Mouse (Mus musculus) midbrain, embryonic 15.5 days (tissue): ENCODE data around the gene Cnppd1. TPM values are rescaled to one million over a fixed set of nuclear protein-coding genes. Genes with fewer than 3 reads are reported as not detected.
A peak's percentile ranks its signal among the peaks of the same experiment; 100 is the strongest.

Experiments
- ATAC-seq: fragments of 200-750 bp; cut with Nextera tagmentation; replicated peaks from 2 replicates; pipeline ENCODE4 v1.8.0; 2017; ENCODE audit warnings: moderate TSS enrichment
- H3K27ac ChIP-seq: fragments of 300-500 bp; sonication (generic); 2 replicates; pipeline ENCODE4 v1.5.1; 2015; ENCODE audit warnings: mild to moderate bottlenecking, inconsistent platforms
- H3K27me3 ChIP-seq: fragments of 300-500 bp; sonication (generic); replicated peaks from 2 replicates; pipeline ENCODE4 v1.6.1; 2015; ENCODE audit warnings: inconsistent platforms
- H3K36me3 ChIP-seq: fragments of 300-500 bp; sonication (generic); replicated peaks from 2 replicates; pipeline ENCODE4 v1.6.1; 2015; ENCODE audit warnings: inconsistent platforms
- H3K4me1 ChIP-seq: fragments of 300-500 bp; sonication (generic); 2 replicates; pipeline ENCODE4 v1.6.1; 2015; ENCODE audit warnings: inconsistent platforms
- H3K4me2 ChIP-seq: fragments of 300-500 bp; sonication (generic); 2 replicates; pipeline ENCODE4 v1.6.1; 2015; ENCODE audit warnings: inconsistent platforms, mild to moderate bottlenecking, moderate library complexity
- H3K4me3 ChIP-seq: fragments of 300-500 bp; sonication (generic); 2 replicates; pipeline ENCODE4 v1.5.1; 2015; ENCODE audit warnings: mild to moderate bottlenecking, inconsistent platforms
- H3K9ac ChIP-seq: fragments of 300-500 bp; sonication (generic); 2 replicates; pipeline ENCODE4 v1.6.1; 2015; ENCODE audit warnings: mild to moderate bottlenecking, inconsistent platforms
- H3K9me3 ChIP-seq: fragments of 300-500 bp; sonication (generic); 2 replicates; pipeline ENCODE4 v1.6.1; 2016; ENCODE audit warnings: inconsistent platforms
- WGBS: fragments of 180-500 bp; shearing (Covaris S2); methylation state at CpG from one replicate; pipeline ENCODE4 v1.1.7; 2015; ENCODE audit warnings: mixed read lengths; 5-methylcytosine and 5-hydroxymethylcytosine counted together
- polyA plus RNA-seq: library from polyadenylated mRNA; unstranded; fragments of >200 nt; fragmentation: Nextera tagmentation; extraction: Ambion mirVana; gene quantifications from 2 replicates; pipeline ENCODE4 v1.2.1, GENCODE M21; 2015

Cnppd1 gene
- polyA plus RNA-seq, 1 experiment from 2014 or later, result 58.8 TPM

- Histone ChIP-seq H3K4me1 (peaks cover 27% of the 10 kb centered on the region), H3K36me3 (peaks cover 47% of the 10 kb centered on the region), H3K9me3 (no peaks in the 10 kb centered on the region), H3K4me3 (peak overlapping the region; percentile 55), H3K4me2 (peak overlapping the region; percentile 97), H3K27me3 (no peaks in the 10 kb centered on the region), H3K27ac (peak overlapping the region; percentile 50; the same call in 1 of the 2 replicates), H3K9ac (peak overlapping the region; percentile 51)
- peak; percentile 49 for ATAC-seq
- WGBS, result 7% methylated on average over 23 of the region's 23 CpGs
Measured at GRCm38 (mm10) chr1:75179334-75180104, 37.0 kb upstream of the Cnppd1 start.

GRCm38 (mm10) chr1:75168472-75169464, 26.3 kb upstream of the Cnppd1 start, which contains the start of gene Zfand2b:
Zfand2b (plus strand) TSS chr1:75168646.
- Histone ChIP-seq H3K4me1 (peaks cover 15% of the 10 kb centered on the region), H3K27me3 (no peaks in the 10 kb centered on the region), H3K36me3 (peaks cover 30% of the 10 kb centered on the region), H3K9ac (peak within 1 kb of the TSS; percentile 58), H3K4me3 (peak within 1 kb of the TSS; percentile 85), H3K4me2 (peak within 1 kb of the TSS; percentile 77), H3K9me3 (no peaks in the 10 kb centered on the region), H3K27ac (peak within 1 kb of the TSS; percentile 91)
- ATAC-seq, result peak; percentile 97
- WGBS, result under 1% methylated on average over 59 of the region's 59 CpGs

GRCm38 (mm10) chr1:75168093-75168471, 25.6 kb upstream of the Cnppd1 start:
- Histone ChIP-seq H3K27me3 (no peaks in the 10 kb centered on the region), H3K9ac (peak overlapping the region; percentile 58; the same call in 1 of the 2 replicates), H3K9me3 (no peaks in the 10 kb centered on the region), H3K4me1 (peaks cover 15% of the 10 kb centered on the region), H3K4me3 (peak overlapping the region; percentile 85), H3K27ac (peak overlapping the region; percentile 91), H3K4me2 (peak overlapping the region; percentile 77), H3K36me3 (peaks cover 24% of the 10 kb centered on the region)
- 6% methylated on average over 7 of the region's 7 CpGs for WGBS
- ATAC-seq, result peak; percentile 68

GRCm38 (mm10) chr1:75160256-75160617, 17.7 kb upstream of the Cnppd1 start:
- Histone ChIP-seq H3K9me3 (no peaks in the 10 kb centered on the region), H3K27ac (no peak overlapping the region), H3K4me2 (no peak overlapping the region), H3K9ac (no peak overlapping the region), H3K27me3 (no peaks in the 10 kb centered on the region), H3K4me1 (no peaks in the 10 kb centered on the region), H3K4me3 (no peak overlapping the region), H3K36me3 (no peaks in the 10 kb centered on the region)
- no peak for ATAC-seq
- 83% methylated on average over 4 of the region's 4 CpGs for WGBS

GRCm38 (mm10) chr1:75159540-75160255, 17.2 kb upstream of the Cnppd1 start:
- H3K9me3 ChIP-seq, result no peaks in the 10 kb centered on the region
- no peak overlapping the region for H3K27ac ChIP-seq
- no peak overlapping the region for H3K4me3 ChIP-seq
- H3K4me1 ChIP-seq, result no peaks in the 10 kb centered on the region
- no peak overlapping the region for H3K4me2 ChIP-seq
- ATAC-seq, result no peak
- H3K36me3 ChIP-seq, result no peaks in the 10 kb centered on the region
- no peaks in the 10 kb centered on the region for H3K27me3 ChIP-seq
- WGBS, result 73% methylated on average over 5 of the region's 5 CpGs
- H3K9ac ChIP-seq, result no peak overlapping the region

GRCm38 (mm10) chr1:75158990-75159389, 16.5 kb upstream of the Cnppd1 start:
- no peak overlapping the region for H3K27ac ChIP-seq
- H3K9ac ChIP-seq, result no peak overlapping the region
- no peaks in the 10 kb centered on the region for H3K27me3 ChIP-seq
- no peaks in the 10 kb centered on the region for H3K36me3 ChIP-seq
- H3K4me3 ChIP-seq, result no peak overlapping the region
- no peak overlapping the region for H3K4me2 ChIP-seq
- no peaks in the 10 kb centered on the region for H3K9me3 ChIP-seq
- no peaks in the 10 kb centered on the region for H3K4me1 ChIP-seq
- no peak for ATAC-seq

GRCm38 (mm10) chr1:75155837-75156236, 13.3 kb upstream of the Cnppd1 start:
- H3K9ac ChIP-seq, result no peak overlapping the region
- H3K4me3 ChIP-seq, result no peak overlapping the region
- H3K36me3 ChIP-seq, result no peaks in the 10 kb centered on the region
- H3K9me3 ChIP-seq, result no peaks in the 10 kb centered on the region
- no peak for ATAC-seq
- H3K4me1 ChIP-seq, result no peaks in the 10 kb centered on the region
- H3K27ac ChIP-seq, result no peak overlapping the region
- WGBS, result 73% methylated on average over 3 of the region's 3 CpGs
- no peak overlapping the region for H3K4me2 ChIP-seq
- H3K27me3 ChIP-seq, result no peaks in the 10 kb centered on the region

GRCm38 (mm10) chr1:75148727-75149126, 6.2 kb upstream of the Cnppd1 start:
- Histone ChIP-seq H3K9ac (no peak overlapping the region), H3K27ac (no peak overlapping the region), H3K4me3 (no peak overlapping the region), H3K36me3 (peaks cover 34% of the 10 kb centered on the region), H3K4me2 (no peak overlapping the region), H3K4me1 (peaks cover 13% of the 10 kb centered on the region), H3K9me3 (no peaks in the 10 kb centered on the region), H3K27me3 (no peaks in the 10 kb centered on the region)
- no peak for ATAC-seq
- 91% methylated on average over 4 of the region's 4 CpGs for WGBS

- WGBS, result 87% methylated on average over 7 of the region's 7 CpGs
- no peak overlapping the region for H3K27ac ChIP-seq
- H3K9me3 ChIP-seq, result no peaks in the 10 kb centered on the region
- H3K4me3 ChIP-seq, result no peak overlapping the region
- H3K27me3 ChIP-seq, result no peaks in the 10 kb centered on the region
- H3K36me3 ChIP-seq, result peaks cover 34% of the 10 kb centered on the region
- H3K9ac ChIP-seq, result no peak overlapping the region
- H3K4me2 ChIP-seq, result no peak overlapping the region
- ATAC-seq, result no peak
- peaks cover 16% of the 10 kb centered on the region for H3K4me1 ChIP-seq
Measured at GRCm38 (mm10) chr1:75147411-75148135, 5.1 kb upstream of the Cnppd1 start.

- H3K9me3 ChIP-seq, result no peaks in the 10 kb centered on the region
- no peak for ATAC-seq
- peaks cover 28% of the 10 kb centered on the region for H3K4me1 ChIP-seq
- H3K9ac ChIP-seq, result no peak overlapping the region
- no peak overlapping the region for H3K27ac ChIP-seq
- H3K36me3 ChIP-seq, result peaks cover 34% of the 10 kb centered on the region
- H3K4me2 ChIP-seq, result no peak overlapping the region
- no peaks in the 10 kb centered on the region for H3K27me3 ChIP-seq
- H3K4me3 ChIP-seq, result no peak overlapping the region
- WGBS, result 89% methylated on average over 3 of the region's 3 CpGs
Measured at GRCm38 (mm10) chr1:75145589-75145988, 3.1 kb upstream of the Cnppd1 start.

GRCm38 (mm10) chr1:75141486-75142190, 873 bp downstream of the Cnppd1 start:
- Histone ChIP-seq H3K4me2 (peak overlapping the region; percentile 92), H3K36me3 (peaks cover 35% of the 10 kb centered on the region), H3K4me3 (peak overlapping the region; percentile 75), H3K4me1 (peaks cover 43% of the 10 kb centered on the region), H3K27me3 (no peaks in the 10 kb centered on the region), H3K9me3 (no peaks in the 10 kb centered on the region), H3K9ac (peak overlapping the region; percentile 88), H3K27ac (peak overlapping the region; percentile 98)
- under 1% methylated on average over 52 of the region's 53 CpGs for WGBS
- peak; percentile 24; the same call in 1 of the 2 replicates for ATAC-seq
